Mouse (Mus musculus) cerebellum, adult 8-10 months (tissue): ENCODE results near the gene Olfr1196.
"Not testable (repeated sequence)": the region's sequence is repeated elsewhere in the genome, so short reads cannot be mapped to it uniquely, and the experiment has no call there.

Source experiments
- DNase-seq: peaks from one replicate; pipeline ENCODE4 v3.0.0; 2022

Gene Olfr1196

GRCm38 (mm10) chr2:88704497-88704896 is at the start of gene Olfr1196:
Gene Olfr1196, minus strand, starts transcription at chr2:88704597.
- no peak for DNase-seq

GRCm38 (mm10) chr2:88751270-88751669 is 46.9 kb upstream of the Olfr1196 start, which contains the start of gene Olfr1198:
Gene Olfr1198, minus strand, starts transcription at chr2:88751370.
- DNase-seq, result no peak

- DNase-seq, result no peak
Measured at GRCm38 (mm10) chr2:88743379-88743778, 39.0 kb upstream of the Olfr1196 start.

- DNase-seq, result no peak
Measured at GRCm38 (mm10) chr2:88732266-88732665, 27.9 kb upstream of the Olfr1196 start, which contains the start of gene Olfr1197. Gene Olfr1197, minus strand, starts transcription at chr2:88732366.

- DNase-seq, result no peak
Measured at GRCm38 (mm10) chr2:88689087-88689486, 15.3 kb downstream of the Olfr1196 start, which contains the start of gene Olfr1195. Gene Olfr1195, minus strand, starts transcription at chr2:88689187.

GRCm38 (mm10) chr2:88675328-88675727 is 29.1 kb downstream of the Olfr1196 start, which contains the start of gene Olfr1193:
Gene Olfr1193, plus strand, starts transcription at chr2:88675628.
- not testable (repeated sequence) for DNase-seq

GRCm38 (mm10) chr2:88648209-88648608 is 56.2 kb downstream of the Olfr1196 start, which contains the start of gene Olfr1192-ps1:
Gene Olfr1192-ps1, plus strand, starts transcription at chr2:88648509.
- no peak for DNase-seq
